Mouse (Mus musculus) limb, embryonic 14.5 days (tissue): ENCODE results near the gene Ap5b1. TPM values are rescaled to one million over a fixed set of nuclear protein-coding genes. Genes with fewer than 3 reads are reported as not detected.

Source experiments
- ATAC-seq: fragments of 200-750 bp; cut with Nextera tagmentation; 2 replicates; pipeline ENCODE4 v1.8.0; 2017; ENCODE audit warnings: low read depth, moderate number of reproducible peaks, moderate TSS enrichment; ENCODE audit not compliant: low FRiP score
- DNase-seq: peaks from one replicate; pipeline ENCODE4 v3.0.0-alpha.2; 2015; ENCODE audit warnings: low spot score
- H3K27ac ChIP-seq: fragments of 300-500 bp; sonication (generic); replicated peaks from 2 replicates; pipeline ENCODE4 v1.5.1; 2014; ENCODE audit warnings: low read depth, mild to moderate bottlenecking, low read length, moderate library complexity, mixed read lengths
- H3K27me3 ChIP-seq: fragments of 300-500 bp; sonication (generic); 2 replicates; pipeline ENCODE4 v1.6.1; 2014; ENCODE audit warnings: low read length, mixed read lengths; ENCODE audit not compliant: control insufficient read depth, insufficient read depth
- H3K36me3 ChIP-seq: fragments of 300-500 bp; sonication (generic); 2 replicates; pipeline ENCODE4 v1.6.1; 2014; ENCODE audit warnings: mild to moderate bottlenecking, low read length, moderate library complexity, mixed read lengths; ENCODE audit not compliant: control insufficient read depth, insufficient read depth
- H3K4me1 ChIP-seq: fragments of 300-500 bp; sonication (generic); 2 replicates; pipeline ENCODE4 v1.6.1; 2014; ENCODE audit warnings: antibody characterized with exemption, low read length, mixed read lengths; ENCODE audit not compliant: control insufficient read depth, insufficient read depth
- H3K4me2 ChIP-seq: fragments of 300-500 bp; sonication (generic); replicated peaks from 2 replicates; pipeline ENCODE4 v1.6.1; 2014; ENCODE audit warnings: low read depth, mild to moderate bottlenecking, low read length, moderate library complexity; ENCODE audit not compliant: severe bottlenecking
- H3K4me3 ChIP-seq: fragments of 300-500 bp; sonication (generic); replicated peaks from 2 replicates; pipeline ENCODE4 v1.5.1; 2014; ENCODE audit warnings: low read length
- H3K9ac ChIP-seq: fragments of 300-500 bp; sonication (generic); 2 replicates; pipeline ENCODE4 v1.6.1; 2014; ENCODE audit warnings: mild to moderate bottlenecking, low read depth, low read length, moderate library complexity; ENCODE audit not compliant: severe bottlenecking
- H3K9me3 ChIP-seq: fragments of 300-500 bp; sonication (generic); 2 replicates; pipeline ENCODE4 v1.6.1; 2016; ENCODE audit warnings: low read length; ENCODE audit not compliant: control insufficient read depth
- POLR2A ChIP-seq: fragments of 200-500 bp; IDR thresholded peaks from 2 replicates; pipeline ENCODE4 v1.8.0; 2012; ENCODE audit warnings: inconsistent platforms, mild to moderate bottlenecking, moderate library complexity, borderline replicate concordance; ENCODE audit not compliant: insufficient read depth, insufficient read length; ENCODE audit errors: extremely low read depth
- WGBS: fragments of 180-500 bp; shearing (Covaris S2); extraction: QIAGEN DNeasy Blood & Tissue Kit; methylation state at CpG from one replicate; pipeline ENCODE4 v1.1.7; 2014; 5-methylcytosine and 5-hydroxymethylcytosine counted together
- polyA plus RNA-seq, 2 experiments: library from polyadenylated mRNA; depleted of rRNA in 1 of 2; stranded (reverse) in 1 of 2; unstranded in 1 of 2; fragments of >200 nt; fragmentation: Nextera tagmentation in 1 of 2; extraction: Ambion mirVana in 1 of 2; gene quantifications; 2 replicates each; pipeline versions ENCODE4 v1.2.1 to v1.2.3; 2012 to 2014

Ap5b1 gene
- 2.6 and 3.5 TPM in 2 replicates for polyA plus RNA-seq (2012; rRNA removed)
- 3.1 and 3.7 TPM in 2 replicates for polyA plus RNA-seq (2014; fragmentation: Nextera tagmentation; extraction: Ambion mirVana)

DNA sequence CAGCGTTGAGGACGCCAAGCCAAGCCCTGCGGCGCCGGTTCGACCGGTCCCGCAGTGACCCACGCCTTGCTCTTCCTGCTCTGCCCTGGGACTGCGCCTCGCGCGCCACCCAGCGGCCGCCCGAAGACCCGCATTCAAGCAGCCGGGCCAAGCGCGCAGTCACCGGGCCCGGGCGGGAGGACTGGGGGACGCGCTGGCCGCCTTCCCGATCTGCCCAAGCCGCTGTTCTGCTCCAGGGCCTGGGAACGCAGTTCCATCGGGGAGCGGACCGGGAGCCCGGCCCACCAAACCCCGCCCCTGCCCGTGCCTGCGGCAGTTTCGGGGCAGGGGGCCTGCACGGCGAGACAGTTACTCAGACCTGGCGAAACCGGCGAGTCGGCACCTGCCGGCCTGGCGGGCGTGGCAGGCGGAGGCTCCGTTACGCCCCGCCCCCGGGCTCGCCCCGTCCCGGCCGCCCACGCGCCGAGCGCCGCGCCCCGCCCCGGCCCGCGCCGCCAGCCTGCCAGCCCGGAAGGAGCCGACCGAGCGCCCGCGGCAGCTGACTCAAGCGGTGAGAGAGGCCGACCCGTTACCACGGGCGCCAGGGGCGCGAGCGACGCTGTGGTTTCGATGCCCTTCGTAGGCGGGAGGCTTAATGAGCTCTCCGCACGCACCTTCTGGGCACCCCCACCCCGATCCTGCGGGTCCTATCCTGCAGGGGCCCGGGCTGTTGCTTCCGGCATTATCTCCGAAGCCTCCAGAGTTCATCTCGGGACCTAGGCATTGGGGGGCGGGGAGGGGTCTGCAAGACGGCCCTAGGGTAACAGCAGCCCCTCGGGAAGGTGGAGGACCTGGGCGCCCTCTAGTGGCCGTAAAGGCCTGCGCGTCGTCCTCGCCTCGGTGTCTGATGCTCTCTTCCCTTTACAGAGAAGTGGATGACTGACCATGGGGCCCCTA lies at the start of gene Ap5b1:
Gene Ap5b1, plus strand, starts transcription at position 492 of the 936 bp plus-strand sequence.
- WGBS, result under 1% methylated on average over 64 of the region's 102 CpGs
- TF ChIP-seq POLR2A, result 0 out of 2 replicates have a peak, but pooled peaks have one; percentile 33
- H3K4me2 ChIP-seq, result peak within 1 kb of the TSS; percentile 96
- ATAC-seq (peak; percentile 93), DNase-seq (peak; percentile 80)
- peak within 1 kb of the TSS; percentile 75 for H3K4me3 ChIP-seq
- no peaks in the 10 kb centered on the region for H3K9me3 ChIP-seq
- peaks cover 12% of the 10 kb centered on the region for H3K4me1 ChIP-seq
- H3K36me3 ChIP-seq, result peaks cover 10% of the 10 kb centered on the region; the same call in 1 of the 2 replicates
- H3K9ac ChIP-seq, result peak within 1 kb of the TSS; percentile 66
- H3K27ac ChIP-seq, result peak within 1 kb of the TSS; percentile 65; the same call in 1 of the 2 replicates
- H3K27me3 ChIP-seq, result peaks cover 4% of the 10 kb centered on the region; the same call in 1 of the 2 replicates

DNA sequence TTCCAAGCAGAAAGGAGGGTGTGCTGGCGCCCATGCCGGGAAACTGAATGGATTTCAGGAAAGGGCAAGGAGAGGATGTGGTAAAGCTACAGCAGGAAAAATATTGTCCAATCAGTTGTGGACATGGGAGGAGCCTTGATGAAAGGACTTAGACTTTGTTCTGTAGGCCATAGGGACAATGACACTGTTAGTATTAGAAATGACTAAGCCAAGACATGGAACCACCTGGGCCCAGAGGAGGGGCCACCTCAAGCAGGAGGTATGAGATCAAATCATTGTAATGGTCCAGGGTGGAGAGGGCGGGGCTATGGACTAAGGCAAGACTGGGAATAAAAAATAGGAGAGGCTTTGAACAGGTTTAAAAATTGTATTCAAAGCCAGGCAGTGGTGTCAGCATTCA lies 49.1 kb upstream of the Ap5b1 start:
- ATAC-seq (no peak), DNase-seq (no peak)
- H3K4me3 ChIP-seq, result no peak overlapping the region
- no peak overlapping the region for H3K9ac ChIP-seq
- H3K9me3 ChIP-seq, result no peaks in the 10 kb centered on the region
- no peak overlapping the region for H3K27ac ChIP-seq
- no peaks in the 10 kb centered on the region for H3K36me3 ChIP-seq
- H3K4me1 ChIP-seq, result no peaks in the 10 kb centered on the region
- no peak overlapping the region for H3K4me2 ChIP-seq
- no peaks in the 10 kb centered on the region for H3K27me3 ChIP-seq
- WGBS, result 89% methylated on average over 3 of the region's 3 CpGs
- TF ChIP-seq POLR2A, result no peak

DNA sequence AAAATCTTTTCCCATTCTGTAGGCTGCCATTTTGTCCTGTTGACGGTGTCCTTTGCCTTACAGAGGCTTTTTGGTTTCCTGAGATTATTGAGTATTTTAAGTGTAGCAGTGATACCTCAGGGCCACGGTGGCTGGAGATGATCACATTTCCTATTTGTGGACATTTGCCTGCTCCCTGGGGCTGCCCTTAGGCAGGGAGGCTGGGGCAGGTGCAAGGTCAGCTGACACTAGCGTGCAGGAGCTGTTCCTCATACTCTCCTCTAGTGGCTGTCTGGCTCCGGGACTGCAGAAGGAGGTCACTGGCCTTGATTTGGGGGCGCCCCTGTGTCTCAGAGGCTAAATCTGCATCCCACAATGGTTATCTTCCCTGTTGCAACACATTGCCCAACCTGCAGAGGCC lies 42.6 kb upstream of the Ap5b1 start:
- Histone ChIP-seq H3K36me3 (no peaks in the 10 kb centered on the region), H3K4me3 (no peak overlapping the region), H3K9ac (no peak overlapping the region), H3K4me2 (no peak overlapping the region), H3K4me1 (peaks cover 4% of the 10 kb centered on the region; the same call in 1 of the 2 replicates), H3K9me3 (no peaks in the 10 kb centered on the region), H3K27ac (no peak overlapping the region), H3K27me3 (no peaks in the 10 kb centered on the region)
- no peak for TF ChIP-seq POLR2A
- 77% methylated on average over 5 of the region's 5 CpGs for WGBS
- DNase-seq, result no peak
- no peak for ATAC-seq

DNA sequence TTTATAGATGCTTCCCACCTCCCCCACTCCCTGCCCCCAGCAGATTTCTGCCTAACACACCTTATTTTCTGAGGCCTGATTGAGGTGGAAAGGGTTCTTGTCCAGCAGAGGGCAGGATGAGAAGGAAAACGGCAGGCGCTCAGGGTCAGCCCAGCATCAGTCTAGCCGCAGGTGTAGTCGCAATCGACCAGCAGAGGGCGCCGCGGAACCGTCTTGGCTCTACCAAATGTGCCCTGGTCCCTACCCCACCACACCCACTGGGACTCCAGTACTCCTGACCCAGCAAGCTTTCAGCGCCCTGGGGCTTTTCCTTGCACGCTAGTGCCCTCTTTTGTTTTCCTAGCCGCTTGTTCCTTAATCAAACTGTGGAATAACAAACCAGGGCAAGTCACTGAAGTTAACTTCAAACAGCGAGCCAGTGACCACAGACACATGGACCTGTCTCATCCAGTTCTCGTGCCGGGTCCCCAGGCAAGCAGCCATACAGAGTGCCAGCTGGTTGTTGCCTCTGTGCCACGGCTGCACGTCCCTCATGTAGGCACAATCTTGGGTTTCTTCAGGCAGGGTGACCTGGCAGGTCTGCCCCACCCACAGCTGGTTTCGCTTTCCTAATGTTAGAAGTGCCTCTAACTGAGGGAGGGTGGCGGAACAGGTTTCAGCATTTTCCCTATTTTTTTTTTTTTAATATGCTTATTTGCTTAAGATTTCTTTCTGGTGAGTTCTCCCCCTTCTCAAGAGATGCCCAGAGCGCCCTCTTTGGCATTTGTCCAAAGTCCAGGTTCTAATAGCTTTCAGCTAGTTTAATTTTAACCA lies 38.3 kb upstream of the Ap5b1 start:
- Histone ChIP-seq H3K27ac (no peak overlapping the region), H3K9ac (0 out of 2 replicates have a peak overlapping the region, but pooled peaks have one; percentile 13), H3K4me2 (peak overlapping the region; percentile 37), H3K4me1 (peaks cover 4% of the 10 kb centered on the region; the same call in 1 of the 2 replicates), H3K4me3 (peak overlapping the region; percentile 4; the same call in 1 of the 2 replicates), H3K36me3 (no peaks in the 10 kb centered on the region), H3K27me3 (no peaks in the 10 kb centered on the region), H3K9me3 (no peaks in the 10 kb centered on the region)
- peak; percentile 94 for ATAC-seq
- 11% methylated on average over 20 of the region's 20 CpGs for WGBS
- DNase-seq, result peak; percentile 94
- TF ChIP-seq POLR2A, result no peak

DNA sequence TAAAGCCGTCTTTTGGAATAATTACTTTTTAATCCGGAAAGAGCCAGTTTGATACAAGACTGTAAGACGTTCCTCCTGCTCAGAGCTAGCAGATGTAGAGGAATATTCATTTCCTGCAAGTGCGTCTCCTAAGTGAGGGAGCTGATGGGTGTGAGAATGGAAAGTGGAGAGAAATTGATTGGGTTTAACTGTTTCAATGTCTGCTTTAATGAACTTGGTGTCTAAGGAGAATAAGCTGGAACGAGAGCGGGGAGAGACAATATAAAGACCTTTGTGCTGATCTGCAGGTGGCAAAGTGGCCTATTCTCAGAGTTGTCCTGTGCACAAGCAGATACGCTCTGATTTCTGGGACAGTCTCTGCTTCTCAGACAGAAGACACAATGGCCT lies 37.7 kb upstream of the Ap5b1 start:
- H3K4me2 ChIP-seq, result no peak overlapping the region
- no peak overlapping the region for H3K4me3 ChIP-seq
- no peak for ATAC-seq
- no peak overlapping the region for H3K9ac ChIP-seq
- H3K27me3 ChIP-seq, result no peaks in the 10 kb centered on the region
- TF ChIP-seq POLR2A, result no peak
- H3K27ac ChIP-seq, result no peak overlapping the region
- DNase-seq, result no peak
- peaks cover 4% of the 10 kb centered on the region; the same call in 1 of the 2 replicates for H3K4me1 ChIP-seq
- WGBS, result 54% methylated on average over 7 of the region's 7 CpGs
- H3K36me3 ChIP-seq, result no peaks in the 10 kb centered on the region
- no peaks in the 10 kb centered on the region for H3K9me3 ChIP-seq
